Mouse (Mus musculus): ENCODE results near the gene Nit2. TPM values are rescaled to one million over a fixed set of nuclear protein-coding genes. Genes with fewer than 3 reads are reported as not detected.

Nit2 gene
- total RNA-seq, 1 experiment = 62.0 TPM

GRCm38 (mm10) chr16:57197281-57197680, 30.1 kb upstream of the Nit2 start:
- in situ Hi-C loops (cut with MboI; ENCODE audit: low sequenced_read_pairs in 2 of 2, unreplicated experiment in 2 of 2) = no loop called here
- Histone ChIP-seq H3K4me3 (ENCODE audit: insufficient read depth in 1 of 2, low read depth in 1 of 2, low read length in 2 of 2, poor library complexity in 1 of 2, severe bottlenecking in 1 of 2) (no peak overlapping the region), H3K9ac (ENCODE audit: insufficient read depth, low read depth, low read length, poor library complexity, severe bottlenecking) (no peak overlapping the region), H3K4me1 (ENCODE audit: control insufficient read depth in 2 of 2, insufficient read depth in 2 of 2, low read length in 2 of 2, poor library complexity in 1 of 2) (no peaks in the 10 kb centered on the region), H3K9me3 (ENCODE audit: control insufficient read depth, insufficient read depth, low read depth, low read length) (no peaks in the 10 kb centered on the region), H3K36me3 (ENCODE audit: control insufficient read depth, insufficient read depth, low read length, poor library complexity, severe bottlenecking) (peaks cover 4% of the 10 kb centered on the region), H3K27ac (ENCODE audit: insufficient read depth, low read depth, low read length, poor library complexity, severe bottlenecking) (no peak overlapping the region)
- TF ChIP-seq ZC3H11A (IDR thresholded peaks at IDR 0.05; ENCODE audit: borderline replicate concordance, low read depth, low read length) (no peak), MAFK (IDR thresholded peaks at IDR 0.05; ENCODE audit: insufficient read depth, low read depth, low read length) (no peak), ZNF384 (IDR thresholded peaks at IDR 0.05; ENCODE audit: low read depth, low read length) (no peak), HCFC1 (IDR thresholded peaks at IDR 0.05; ENCODE audit: borderline replicate concordance, insufficient read depth, low read length) (no peak), CHD2 (IDR thresholded peaks at IDR 0.05; ENCODE audit: low read depth, low read length) (no peak)
- DNase-seq (ENCODE audit: low read depth, low spot score) = no peak

GRCm38 (mm10) chr16:57196590-57196989, 29.4 kb upstream of the Nit2 start:
- DNase-seq (ENCODE audit: low read depth, low spot score) = no peak
- no peak overlapping the region for H3K9ac ChIP-seq (ENCODE audit: insufficient read depth, low read depth, low read length, poor library complexity, severe bottlenecking)
- in situ Hi-C loops (cut with MboI; ENCODE audit: low sequenced_read_pairs in 2 of 2, unreplicated experiment in 2 of 2) = no loop called here
- H3K4me1 ChIP-seq (ENCODE audit: control insufficient read depth in 2 of 2, insufficient read depth in 2 of 2, low read length in 2 of 2, poor library complexity in 1 of 2) = no peaks in the 10 kb centered on the region
- TF ChIP-seq ZC3H11A (IDR thresholded peaks at IDR 0.05; ENCODE audit: borderline replicate concordance, low read depth, low read length) (no peak), HCFC1 (IDR thresholded peaks at IDR 0.05; ENCODE audit: borderline replicate concordance, insufficient read depth, low read length) (no peak), MAFK (IDR thresholded peaks at IDR 0.05; ENCODE audit: insufficient read depth, low read depth, low read length) (no peak), ZNF384 (IDR thresholded peaks at IDR 0.05; ENCODE audit: low read depth, low read length) (no peak), CHD2 (IDR thresholded peaks at IDR 0.05; ENCODE audit: low read depth, low read length) (no peak)
- no peaks in the 10 kb centered on the region for H3K9me3 ChIP-seq (ENCODE audit: control insufficient read depth, insufficient read depth, low read depth, low read length)
- no peak overlapping the region for H3K27ac ChIP-seq (ENCODE audit: insufficient read depth, low read depth, low read length, poor library complexity, severe bottlenecking)
- peaks cover 4% of the 10 kb centered on the region for H3K36me3 ChIP-seq (ENCODE audit: control insufficient read depth, insufficient read depth, low read length, poor library complexity, severe bottlenecking)
- no peak overlapping the region for H3K4me3 ChIP-seq (ENCODE audit: insufficient read depth in 1 of 2, low read depth in 1 of 2, low read length in 2 of 2, poor library complexity in 1 of 2, severe bottlenecking in 1 of 2)

GRCm38 (mm10) chr16:57191214-57191613, 24.1 kb upstream of the Nit2 start:
- Histone ChIP-seq H3K4me3 (ENCODE audit: insufficient read depth in 1 of 2, low read depth in 1 of 2, low read length in 2 of 2, poor library complexity in 1 of 2, severe bottlenecking in 1 of 2) (no peak overlapping the region), H3K27ac (ENCODE audit: insufficient read depth, low read depth, low read length, poor library complexity, severe bottlenecking) (no peak overlapping the region), H3K9ac (ENCODE audit: insufficient read depth, low read depth, low read length, poor library complexity, severe bottlenecking) (no peak overlapping the region), H3K9me3 (ENCODE audit: control insufficient read depth, insufficient read depth, low read depth, low read length) (no peaks in the 10 kb centered on the region), H3K36me3 (ENCODE audit: control insufficient read depth, insufficient read depth, low read length, poor library complexity, severe bottlenecking) (peaks cover 5% of the 10 kb centered on the region), H3K4me1 (ENCODE audit: control insufficient read depth in 2 of 2, insufficient read depth in 2 of 2, low read length in 2 of 2, poor library complexity in 1 of 2) (no peaks in the 10 kb centered on the region)
- TF ChIP-seq MAFK (IDR thresholded peaks at IDR 0.05; ENCODE audit: insufficient read depth, low read depth, low read length) (no peak), CHD2 (IDR thresholded peaks at IDR 0.05; ENCODE audit: low read depth, low read length) (no peak), ZC3H11A (IDR thresholded peaks at IDR 0.05; ENCODE audit: borderline replicate concordance, low read depth, low read length) (no peak), ZNF384 (IDR thresholded peaks at IDR 0.05; ENCODE audit: low read depth, low read length) (no peak), HCFC1 (IDR thresholded peaks at IDR 0.05; ENCODE audit: borderline replicate concordance, insufficient read depth, low read length) (no peak)
- in situ Hi-C loops (cut with MboI; ENCODE audit: low sequenced_read_pairs in 2 of 2, unreplicated experiment in 2 of 2) = no loop called here
- DNase-seq (ENCODE audit: low read depth, low spot score) = no peak

- H3K27ac ChIP-seq (ENCODE audit: insufficient read depth, low read depth, low read length, poor library complexity, severe bottlenecking) = no peak overlapping the region
- H3K9ac ChIP-seq (ENCODE audit: insufficient read depth, low read depth, low read length, poor library complexity, severe bottlenecking) = no peak overlapping the region
- TF ChIP-seq CHD2 (IDR thresholded peaks at IDR 0.05; ENCODE audit: low read depth, low read length) (no peak), MAFK (IDR thresholded peaks at IDR 0.05; ENCODE audit: insufficient read depth, low read depth, low read length) (peak; percentile 67)
- no peak for DNase-seq (ENCODE audit: low read depth, low spot score)
- H3K36me3 ChIP-seq (ENCODE audit: control insufficient read depth, insufficient read depth, low read length, poor library complexity, severe bottlenecking) = peaks cover 5% of the 10 kb centered on the region
- no peak overlapping the region for H3K4me3 ChIP-seq (ENCODE audit: insufficient read depth in 1 of 2, low read depth in 1 of 2, low read length in 2 of 2, poor library complexity in 1 of 2, severe bottlenecking in 1 of 2)
- in situ Hi-C loops (cut with MboI; ENCODE audit: low sequenced_read_pairs in 2 of 2, unreplicated experiment in 2 of 2) = no loop called here
- H3K4me1 ChIP-seq (ENCODE audit: control insufficient read depth in 2 of 2, insufficient read depth in 2 of 2, low read length in 2 of 2, poor library complexity in 1 of 2) = no peaks in the 10 kb centered on the region
- H3K9me3 ChIP-seq (ENCODE audit: control insufficient read depth, insufficient read depth, low read depth, low read length) = no peaks in the 10 kb centered on the region
These were observed 23.2 kb upstream of the Nit2 start for GRCm38 (mm10) chr16:57190390-57190789.

GRCm38 (mm10) chr16:57189493-57189892, 22.4 kb upstream of the Nit2 start:
- H3K27ac ChIP-seq (ENCODE audit: insufficient read depth, low read depth, low read length, poor library complexity, severe bottlenecking) = no peak overlapping the region
- H3K4me1 ChIP-seq (ENCODE audit: control insufficient read depth in 2 of 2, insufficient read depth in 2 of 2, low read length in 2 of 2, poor library complexity in 1 of 2) = no peaks in the 10 kb centered on the region
- H3K9ac ChIP-seq (ENCODE audit: insufficient read depth, low read depth, low read length, poor library complexity, severe bottlenecking) = no peak overlapping the region
- H3K9me3 ChIP-seq (ENCODE audit: control insufficient read depth, insufficient read depth, low read depth, low read length) = no peaks in the 10 kb centered on the region
- H3K36me3 ChIP-seq (ENCODE audit: control insufficient read depth, insufficient read depth, low read length, poor library complexity, severe bottlenecking) = peaks cover 5% of the 10 kb centered on the region
- no peak overlapping the region for H3K4me3 ChIP-seq (ENCODE audit: insufficient read depth in 1 of 2, low read depth in 1 of 2, low read length in 2 of 2, poor library complexity in 1 of 2, severe bottlenecking in 1 of 2)
- TF ChIP-seq MAFK (IDR thresholded peaks at IDR 0.05; ENCODE audit: insufficient read depth, low read depth, low read length) (no peak), ZC3H11A (IDR thresholded peaks at IDR 0.05; ENCODE audit: borderline replicate concordance, low read depth, low read length) (no peak), CHD2 (IDR thresholded peaks at IDR 0.05; ENCODE audit: low read depth, low read length) (no peak), HCFC1 (IDR thresholded peaks at IDR 0.05; ENCODE audit: borderline replicate concordance, insufficient read depth, low read length) (no peak)
- no peak for DNase-seq (ENCODE audit: low read depth, low spot score)
- in situ Hi-C loops (cut with MboI; ENCODE audit: low sequenced_read_pairs in 2 of 2, unreplicated experiment in 2 of 2) = no loop called here

All from ES-E14 (cell line).